Mouse (Mus musculus) spleen, postnatal 10 days (tissue): Measurements from ENCODE around the gene Ccdc117.
"Not testable (repeated sequence)": the region's sequence is repeated elsewhere in the genome, so short reads cannot be mapped to it uniquely, and the experiment has no call there.

Source experiments
- DNase-seq, 2 experiments: peaks; one replicate each; pipeline ENCODE4 v3.0.0; 2021 to 2022; ENCODE audit warnings: low spot score in 2 of 2

Ccdc117 gene

DNA sequence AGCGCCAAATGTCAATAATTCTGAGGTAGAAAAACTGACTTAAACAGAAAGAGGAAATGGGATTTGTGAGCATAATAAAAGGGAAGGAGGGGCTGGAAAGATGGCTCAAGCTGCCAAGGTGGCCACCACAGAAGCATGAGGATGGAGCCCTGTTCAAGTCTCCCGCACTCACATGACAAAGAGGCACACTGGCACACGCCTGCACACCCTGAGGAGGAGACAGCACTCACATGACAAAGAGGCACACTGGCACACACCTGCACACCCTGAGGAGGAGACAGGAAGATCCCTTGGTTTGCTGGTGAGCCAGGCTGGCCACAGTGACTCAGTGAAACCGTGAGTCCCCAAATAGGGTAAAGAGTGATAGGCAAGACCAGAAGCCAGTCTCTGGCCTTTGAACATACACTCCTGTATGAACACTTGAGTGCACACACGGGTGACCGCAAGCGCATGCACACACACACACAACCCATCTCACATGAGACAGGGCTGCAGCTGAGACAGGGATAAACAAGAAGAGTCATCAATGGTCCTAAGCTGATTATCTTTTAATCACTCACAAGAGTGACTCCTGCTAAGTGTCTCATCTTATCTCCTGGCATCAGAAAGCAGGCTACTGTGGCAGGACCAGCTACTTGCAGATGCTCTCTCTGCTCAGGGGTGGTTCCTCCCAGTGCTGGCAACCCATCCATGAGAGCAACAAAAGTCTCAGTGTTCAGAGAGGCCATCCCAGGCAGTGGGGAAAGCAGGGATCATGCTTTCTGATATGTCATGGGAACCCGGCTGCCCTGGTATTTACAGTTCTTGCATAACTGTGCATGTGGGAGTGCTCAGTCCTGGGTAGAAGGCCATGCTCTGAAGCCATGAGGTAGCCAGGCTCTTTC lies 32.5 kb downstream of the Ccdc117 start:
- no peak for DNase-seq

DNA sequence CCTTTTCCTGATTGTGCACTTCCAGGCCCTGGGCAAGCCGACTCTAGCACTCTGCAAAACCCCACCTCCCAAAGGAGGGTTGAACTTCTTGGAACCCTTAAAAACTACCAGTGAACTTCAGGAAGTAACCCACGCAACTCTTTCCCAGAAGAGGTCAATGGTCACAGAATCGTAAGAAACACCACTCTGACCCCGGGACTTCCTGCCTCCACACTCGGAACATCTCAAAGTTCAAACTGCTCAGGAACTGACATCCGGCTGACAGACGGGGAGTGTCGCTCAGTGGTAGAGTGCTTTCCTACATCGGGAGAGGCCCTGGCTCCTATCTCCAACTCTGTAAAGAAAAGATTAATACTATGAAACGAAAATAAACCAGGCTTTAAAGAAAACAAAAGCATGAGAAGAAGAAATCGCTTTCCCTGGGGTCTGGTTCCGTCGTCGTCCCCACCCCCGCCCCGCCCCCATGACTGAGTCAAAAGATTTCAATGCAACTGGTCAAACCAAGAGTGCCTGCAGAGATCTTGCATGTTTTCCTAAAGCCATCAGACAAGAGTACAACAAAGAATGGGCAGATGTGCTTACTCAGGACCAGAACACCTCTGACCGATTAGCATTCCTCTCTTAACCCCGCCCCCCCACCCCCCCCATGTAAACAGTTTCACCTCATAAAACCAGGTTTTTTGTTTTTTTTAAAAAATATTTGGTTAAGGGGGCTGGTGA lies 36.0 kb downstream of the Ccdc117 start:
- peak in 1 of 2 experiments; percentile 32 for DNase-seq

GRCm38 (mm10) chr11:5502351-5503051 lies 39.5 kb downstream of the Ccdc117 start:
- DNase-seq, result no peak

DNA sequence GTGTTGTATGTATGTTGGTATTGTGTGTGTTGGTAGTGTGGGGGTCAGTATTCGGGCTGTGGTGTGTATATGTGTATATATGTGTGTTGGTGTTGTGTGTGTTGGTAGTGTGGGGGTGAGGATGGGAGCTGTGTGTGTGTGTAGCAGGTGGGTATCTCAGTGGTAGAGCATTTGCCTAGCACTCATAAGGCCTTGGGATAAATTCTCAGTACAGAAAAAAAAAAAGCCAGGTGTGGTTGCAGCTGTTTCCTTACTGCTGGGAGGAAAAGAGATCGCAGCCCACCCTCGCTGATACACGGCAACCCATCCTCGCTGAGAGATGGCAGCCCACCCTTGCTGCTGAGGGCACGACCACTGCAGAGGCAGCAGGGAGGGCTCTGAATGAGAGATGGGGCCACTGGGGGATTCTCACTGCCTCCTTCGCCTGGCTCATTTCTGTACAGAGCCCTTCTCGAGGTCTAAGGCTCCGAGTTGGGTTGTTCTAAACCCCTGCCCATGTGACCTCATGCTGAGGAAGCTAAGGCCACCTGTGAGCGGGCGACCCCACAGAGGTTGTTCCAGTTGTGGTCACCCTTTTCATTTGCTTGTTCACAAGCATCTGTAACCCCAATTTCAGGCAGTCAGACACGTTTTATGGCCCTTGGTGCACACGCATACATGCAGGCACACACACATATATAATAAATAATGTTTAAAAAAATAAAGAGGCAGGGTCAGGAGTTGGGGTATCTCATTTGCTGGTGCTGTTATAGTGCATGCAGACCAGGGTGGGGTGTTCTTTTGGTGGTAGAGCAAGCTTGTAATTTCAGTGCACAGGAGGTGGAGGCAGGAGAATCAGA lies 40.9 kb downstream of the Ccdc117 start:
- no peak for DNase-seq

DNA sequence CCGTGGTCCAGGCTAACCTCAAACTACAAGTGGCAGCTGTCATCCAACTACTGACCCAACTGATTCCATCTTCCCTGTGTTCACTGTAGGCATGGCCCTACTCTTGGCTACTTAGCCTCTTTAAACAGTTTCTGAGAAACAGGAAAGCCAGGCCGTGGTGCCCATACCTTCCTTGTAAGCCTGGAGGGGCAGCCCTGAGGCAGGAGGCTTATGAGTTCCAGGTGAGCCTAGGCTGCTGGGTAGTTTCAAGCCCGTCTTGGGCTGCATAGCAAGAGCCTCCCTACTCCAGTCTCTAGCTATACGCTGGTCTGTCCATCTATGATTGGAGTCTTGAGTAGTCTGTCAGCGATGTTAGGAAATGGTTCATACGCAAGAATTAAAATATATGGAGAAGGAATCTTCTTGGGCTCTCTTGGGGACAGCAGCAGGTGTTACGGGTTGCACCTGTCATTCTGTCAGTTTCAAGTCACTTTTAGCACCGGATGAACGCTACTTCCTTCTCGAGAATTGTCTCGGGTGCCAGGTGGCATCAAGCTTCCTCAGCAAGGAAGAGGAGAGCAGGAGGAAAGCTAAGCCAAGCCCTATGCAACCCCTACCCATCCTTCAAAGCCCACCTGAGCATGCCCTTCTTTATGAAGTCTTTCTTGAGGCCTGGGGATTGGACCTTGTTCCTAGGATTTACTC lies 41.9 kb downstream of the Ccdc117 start:
- no peak for DNase-seq

DNA sequence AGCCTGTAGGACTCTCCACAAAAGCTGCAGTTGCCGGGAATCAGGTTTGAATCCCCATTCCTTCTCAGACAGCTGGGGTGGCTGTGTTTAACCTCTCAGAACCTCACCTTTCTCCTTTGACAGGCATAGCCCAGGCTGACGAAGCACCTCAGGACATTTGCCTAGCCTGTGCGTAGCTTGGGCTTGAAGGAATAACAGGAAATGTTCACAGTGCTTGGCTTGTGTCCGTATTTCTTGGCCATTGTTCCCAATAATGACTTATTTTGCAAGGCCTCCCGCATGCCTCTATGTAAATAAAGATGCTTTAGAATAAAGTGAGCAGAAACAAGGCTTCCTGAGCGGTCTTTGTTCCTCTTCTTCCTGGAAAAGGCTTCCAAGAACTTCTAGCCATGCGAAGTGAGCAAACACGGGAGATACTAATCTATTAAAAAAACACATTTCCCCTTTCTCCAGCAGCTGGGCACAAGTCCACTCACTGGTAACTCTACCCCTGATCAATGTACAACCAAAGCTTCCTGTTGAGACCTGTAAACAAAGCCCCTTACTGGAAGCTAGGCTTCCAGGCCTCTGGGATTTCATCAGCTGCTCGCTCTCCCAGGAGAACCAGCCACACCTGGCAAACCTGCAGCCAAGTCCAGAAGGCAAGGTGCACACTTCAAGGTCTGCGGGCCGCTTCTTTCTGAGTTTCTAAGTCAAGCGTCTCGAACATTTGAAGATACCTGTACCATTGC lies 42.9 kb downstream of the Ccdc117 start:
- DNase-seq, result no peak

DNA sequence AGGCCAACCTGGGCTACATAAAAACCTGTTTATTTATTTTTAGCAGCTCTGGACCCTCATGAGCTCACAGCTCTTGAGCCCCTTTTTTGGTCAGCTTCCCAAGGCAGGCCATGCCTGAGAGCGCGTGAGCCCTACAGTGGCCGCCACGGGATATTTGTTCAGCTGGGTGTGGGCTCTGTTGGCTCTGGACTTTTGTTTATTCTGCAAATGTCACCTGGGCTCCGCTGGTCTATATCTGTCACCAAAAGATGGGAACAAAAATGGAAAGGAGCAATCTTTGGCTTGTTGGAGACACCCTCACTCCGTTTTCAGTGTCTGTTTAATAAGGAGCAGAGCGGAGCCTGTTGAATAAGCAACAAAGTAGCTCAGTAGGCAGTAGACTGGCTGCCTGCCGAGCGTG lies 43.6 kb downstream of the Ccdc117 start:
- no peak for DNase-seq

DNA sequence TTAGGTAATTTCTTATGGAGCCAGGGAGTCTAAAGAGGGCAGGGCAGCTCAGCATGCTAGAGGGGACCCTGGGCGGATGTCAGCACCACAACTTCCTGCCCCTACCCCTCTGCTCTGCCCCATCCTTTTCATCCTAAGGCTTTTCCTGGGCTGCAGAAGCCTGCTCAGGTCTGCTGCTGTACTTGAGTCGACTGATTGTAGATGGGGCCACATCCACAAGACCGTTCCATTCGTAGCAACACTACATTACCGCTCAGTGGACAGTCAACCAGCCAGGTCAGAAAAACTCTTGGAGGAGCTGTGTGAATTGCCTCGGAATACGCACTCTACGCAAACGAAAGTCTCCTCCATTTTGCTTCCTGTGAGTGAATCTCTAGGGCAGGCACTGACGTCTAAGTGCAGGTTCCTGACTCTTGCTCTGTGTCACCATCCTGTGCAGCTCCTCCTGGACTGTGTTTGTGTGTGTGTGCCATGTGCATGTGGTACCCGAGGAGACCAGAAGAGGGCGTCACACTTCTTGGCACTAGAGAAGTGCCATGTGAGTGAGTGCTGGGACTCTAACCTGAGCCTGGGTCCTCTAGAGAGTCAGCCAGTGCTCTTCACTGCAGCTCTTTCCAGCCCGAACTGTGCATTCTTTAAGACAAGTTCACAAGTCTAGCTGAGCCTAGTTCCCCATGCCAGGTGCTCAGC lies 45.3 kb downstream of the Ccdc117 start:
- DNase-seq, result no peak

- DNase-seq, result no peak
Observed at GRCm38 (mm10) chr11:5495906-5496305, 46.1 kb downstream of the Ccdc117 start.

DNA sequence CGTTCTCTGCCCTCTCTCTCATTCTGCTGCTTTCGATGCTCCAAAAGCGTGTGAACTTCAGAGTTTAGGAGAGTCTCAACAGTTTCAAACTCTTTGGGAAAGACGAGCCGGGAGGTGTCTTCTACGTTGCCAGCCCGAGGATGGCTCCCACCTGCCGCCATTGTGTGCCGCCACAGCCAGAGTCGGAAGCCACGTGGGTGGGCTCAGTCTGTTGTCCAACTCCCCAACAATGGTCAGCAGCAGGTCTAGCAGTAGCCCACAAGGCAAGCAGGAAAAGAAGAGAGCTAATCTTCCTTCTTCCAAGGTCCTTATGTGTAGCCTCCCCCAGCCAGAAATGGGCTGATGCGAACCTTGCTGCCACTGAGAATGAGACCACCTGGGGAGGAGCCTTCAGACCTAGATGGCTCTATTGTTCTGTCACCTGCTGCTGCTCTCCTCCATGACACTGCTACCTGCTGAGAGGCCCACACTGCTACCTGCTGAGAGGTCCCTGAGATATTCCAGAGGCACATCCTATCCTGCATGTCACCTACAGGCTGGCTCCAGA lies 46.6 kb downstream of the Ccdc117 start:
- DNase-seq, result no peak

DNA sequence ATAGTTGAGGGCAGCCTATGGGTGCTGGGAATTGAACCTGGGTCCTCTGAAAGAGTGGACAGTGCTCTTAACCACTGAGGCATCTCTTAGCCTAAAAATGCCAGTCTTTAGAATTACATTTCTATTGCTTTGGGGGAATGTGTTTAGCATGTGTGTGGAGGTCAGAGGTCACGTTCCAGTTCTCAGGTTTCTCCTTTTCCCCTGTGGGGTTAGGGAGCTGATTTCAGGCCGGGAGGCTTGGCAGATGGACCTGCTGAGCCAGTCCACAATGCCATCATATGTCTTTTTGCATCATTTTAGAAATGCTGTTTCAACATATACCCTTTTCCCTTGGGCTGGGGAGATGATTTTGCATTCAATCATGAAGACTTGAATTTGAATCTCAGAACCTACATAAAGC lies 48.1 kb downstream of the Ccdc117 start:
- no peak for DNase-seq

DNA sequence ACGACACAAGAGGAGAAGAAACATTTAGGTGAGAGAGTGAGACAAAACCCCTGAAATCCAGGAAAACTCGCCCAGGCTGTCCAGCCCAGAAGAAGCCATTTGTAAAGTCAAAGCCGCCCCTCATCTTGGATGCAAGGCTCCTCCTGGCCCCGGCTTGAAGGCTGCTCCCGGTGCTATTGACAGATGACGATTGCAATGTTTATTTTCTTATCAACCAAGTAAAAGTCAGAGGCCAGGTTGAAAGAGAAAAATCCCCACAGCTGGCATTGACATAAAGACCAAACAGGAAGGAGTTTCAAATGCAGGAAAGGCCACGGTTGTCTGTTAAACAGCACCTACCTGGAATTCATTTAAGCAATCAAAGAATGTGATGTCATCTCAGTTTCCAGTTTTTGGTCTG lies 50.1 kb downstream of the Ccdc117 start:
- no peak for DNase-seq

GRCm38 (mm10) chr11:5490989-5491656 lies 50.9 kb downstream of the Ccdc117 start:
- DNase-seq, result no peak

DNA sequence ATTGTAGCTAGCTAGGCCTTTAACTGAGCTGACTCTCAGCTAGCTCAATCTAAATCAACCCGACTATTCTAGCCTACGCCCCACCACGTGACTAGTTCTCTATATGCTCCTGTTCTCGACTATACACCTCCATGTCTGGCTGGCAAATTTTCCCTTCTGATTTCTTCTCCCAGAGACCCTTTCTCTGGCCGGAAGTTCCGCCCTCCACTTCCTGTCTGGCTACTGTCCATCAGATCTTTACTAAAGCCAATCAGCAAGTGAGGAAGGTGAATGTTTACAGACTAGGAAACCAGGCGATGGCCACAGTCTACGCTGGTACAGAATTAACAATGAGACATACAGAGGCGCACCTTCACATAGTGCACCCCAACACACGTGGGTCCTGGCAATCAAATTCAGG lies 52.6 kb downstream of the Ccdc117 start:
- not testable (repeated sequence) for DNase-seq

DNA sequence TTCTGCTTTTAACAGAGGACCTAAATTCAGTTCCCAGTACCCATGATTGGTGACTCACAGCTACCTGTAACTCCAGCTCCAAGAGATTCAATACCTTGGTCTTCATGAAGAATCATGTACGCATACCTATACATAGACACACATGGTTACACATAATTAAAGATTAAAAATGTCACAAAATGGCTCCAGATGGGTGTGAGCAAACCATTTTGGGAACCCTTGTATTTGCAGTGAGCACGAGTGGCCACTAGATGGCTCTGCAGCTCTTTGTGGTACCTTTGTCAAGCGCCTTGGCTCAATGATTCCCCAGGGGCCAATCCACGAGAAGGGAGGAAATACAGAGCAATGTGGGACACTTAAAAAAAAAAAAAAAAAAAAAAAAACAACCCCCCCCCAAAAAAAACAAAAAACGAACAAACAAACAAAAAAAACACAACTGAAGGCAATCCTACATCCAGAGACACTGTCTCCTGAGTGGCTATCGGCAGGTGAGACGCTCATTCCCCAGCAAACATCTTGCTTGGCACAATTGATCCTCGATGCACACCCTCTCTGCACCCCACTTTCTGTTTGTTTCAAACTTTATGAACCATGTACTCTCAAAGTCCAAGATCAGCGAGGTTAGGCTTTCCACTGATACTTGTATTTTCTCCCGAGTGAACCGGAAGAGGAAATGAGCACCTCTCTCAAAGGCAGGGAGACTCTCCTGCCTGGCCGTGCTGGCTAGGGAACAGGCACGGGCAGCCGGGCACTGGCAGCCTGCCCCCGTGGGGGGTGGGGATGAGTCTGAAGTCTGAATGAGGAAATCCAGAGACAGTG lies 56.6 kb downstream of the Ccdc117 start:
- peak; percentile 75 to 89 for DNase-seq

GRCm38 (mm10) chr11:5482581-5482980 lies 59.4 kb downstream of the Ccdc117 start:
- DNase-seq, result no peak
